Mouse (Mus musculus) heart, embryonic 14.5 days (tissue): Measurements from ENCODE around the gene Nxnl1. TPM values are rescaled to one million over a fixed set of nuclear protein-coding genes. Genes with fewer than 3 reads are reported as not detected.

Experiments used
- polyA plus RNA-seq: library from polyadenylated mRNA; unstranded; fragments of >200 nt; fragmentation: Nextera tagmentation; extraction: Ambion mirVana; gene quantifications from 2 replicates; pipeline ENCODE4 v1.2.1, GENCODE M21; 2014

The Nxnl1 gene
- polyA plus RNA-seq, 1 experiment from 2014 or later = not detected

Other genes starting within 250 kb of the Nxnl1 start
- gene Use1, start 199.8 kb downstream of the Nxnl1 start, polyA plus RNA-seq = 87.1 and 95.4 TPM in 2 replicates
- gene Ocel1, start 195.3 kb downstream of the Nxnl1 start, polyA plus RNA-seq = 3.6 TPM in 2 replicates
- 57.1 and 62.4 TPM in 2 replicates for gene Nr2f6, start 184.6 kb downstream of the Nxnl1 start, polyA plus RNA-seq
- 10.8 TPM in 2 replicates for gene Ushbp1, start 170.8 kb downstream of the Nxnl1 start, polyA plus RNA-seq
- gene Babam1, start 169.7 kb downstream of the Nxnl1 start, polyA plus RNA-seq = 84.5 and 86.1 TPM in 2 replicates
- gene Ankle1, start 160.6 kb downstream of the Nxnl1 start, polyA plus RNA-seq = 16.7 and 20.7 TPM in 2 replicates
- 20.8 and 29.2 TPM in 2 replicates for gene Abhd8, start 102.9 kb downstream of the Nxnl1 start, polyA plus RNA-seq
- gene Mrpl34, start 101.6 kb downstream of the Nxnl1 start, polyA plus RNA-seq = 191 and 193 TPM in 2 replicates
- gene Dda1, start 97.4 kb downstream of the Nxnl1 start, polyA plus RNA-seq = 76.7 and 79.1 TPM in 2 replicates
- 1.5 and 1.8 TPM in 2 replicates for gene Ano8, start 80.6 kb downstream of the Nxnl1 start, polyA plus RNA-seq
- 3.3 and 4.4 TPM in 2 replicates for gene Gtpbp3, start 78.5 kb downstream of the Nxnl1 start, polyA plus RNA-seq
- 109 and 121 TPM in 2 replicates for gene Plvap, start 54.8 kb downstream of the Nxnl1 start, polyA plus RNA-seq
- 0.35 and 0.89 TPM in 2 replicates for gene Ccdc194, start 40.9 kb downstream of the Nxnl1 start, polyA plus RNA-seq
- 10.8 and 19.0 TPM in 2 replicates for gene Bst2, start 29.1 kb downstream of the Nxnl1 start, polyA plus RNA-seq
- gene Mvb12a, start 23.7 kb downstream of the Nxnl1 start, polyA plus RNA-seq = 62.2 and 64.0 TPM in 2 replicates
- 0.53 TPM in 1 of 2 replicates, not detected in the other for gene Tmem221, start 7.7 kb downstream of the Nxnl1 start, polyA plus RNA-seq
- 14.6 and 15.3 TPM in 2 replicates for gene Slc27a1, start 2.3 kb upstream of the Nxnl1 start, polyA plus RNA-seq
- gene Pgls, start 25.6 kb upstream of the Nxnl1 start, polyA plus RNA-seq = 199 and 201 TPM in 2 replicates
- gene Fam129c, start 31.0 kb upstream of the Nxnl1 start, polyA plus RNA-seq = 1.4 and 1.5 TPM in 2 replicates
- 58.1 and 61.6 TPM in 2 replicates for gene Colgalt1, start 44.4 kb upstream of the Nxnl1 start, polyA plus RNA-seq
- gene Unc13a, start 105.2 kb upstream of the Nxnl1 start, polyA plus RNA-seq = 0.38 and 0.89 TPM in 2 replicates
- 5.9 and 6.3 TPM in 2 replicates for gene Jak3, start 109.7 kb upstream of the Nxnl1 start, polyA plus RNA-seq
- 2.4 and 2.7 TPM in 2 replicates for gene Insl3, start 122.6 kb upstream of the Nxnl1 start, polyA plus RNA-seq
- 3.0 and 3.1 TPM in 2 replicates for gene B3gnt3, start 135.2 kb upstream of the Nxnl1 start, polyA plus RNA-seq
- gene Fcho1, start 159.1 kb upstream of the Nxnl1 start, polyA plus RNA-seq = 0.61 and 1.4 TPM in 2 replicates